8 mouse cellular contexts compared by ENCODE assay signal in the genomic region with DNA sequence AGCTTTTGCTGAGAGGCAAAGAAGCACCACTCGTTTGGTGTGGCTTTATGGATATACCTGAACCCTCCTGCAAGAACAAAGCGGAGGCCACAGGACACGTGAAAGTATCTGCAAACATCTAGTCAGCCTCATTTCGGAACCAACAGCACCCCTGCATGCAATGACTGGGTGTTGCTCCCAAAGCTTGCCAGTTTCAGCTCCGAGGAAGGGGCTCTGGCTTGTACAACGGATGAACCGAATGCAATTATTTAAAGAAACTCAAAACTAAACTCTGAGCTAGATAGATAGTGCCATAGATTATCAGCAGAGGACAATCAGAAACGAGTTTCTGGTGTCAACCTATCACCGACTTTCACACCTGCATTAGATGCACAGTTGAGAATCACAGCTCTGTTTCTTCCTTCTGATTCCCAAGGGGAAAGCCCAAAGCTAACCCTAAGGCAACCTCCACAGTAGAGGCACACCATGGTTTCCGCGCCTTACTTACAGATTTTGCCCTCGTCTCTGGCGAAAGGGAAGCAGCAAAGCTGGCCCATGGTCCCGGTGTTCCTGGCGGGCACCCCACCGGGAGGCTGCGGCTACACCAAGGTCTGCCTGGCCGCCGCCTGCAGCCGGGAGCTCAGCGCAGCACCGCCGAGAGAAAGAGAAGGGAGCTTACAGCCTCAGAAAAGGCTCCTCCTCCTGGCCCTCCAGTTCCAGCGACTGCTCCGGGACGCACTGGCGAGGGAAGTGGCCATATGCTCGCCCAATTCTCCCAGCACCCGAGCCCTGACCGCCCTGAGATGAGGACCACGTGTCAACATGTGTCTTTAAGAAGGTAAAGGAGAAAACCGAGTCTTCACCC.
DNase-seq lines count a peak whose midpoint lies in the region; ATAC-seq and TF ChIP-seq lines count a peak whose summit lies in the region.

No protein-coding gene starts in this region.

- peak; percentile 8 to 30 for DNase-seq in urinary bladder, adult 18-20 months (ENCODE audit: low spot score in 2 of 2)
- DNase-seq in urinary bladder, postnatal 10 days (ENCODE audit: low spot score), result no peak
- DNase-seq in forebrain, embryonic 10.5 days (ENCODE audit: extremely low spot score, low spot score), result peak; percentile 54
- DNase-seq in kidney, adult 2 months, result peak; percentile 27
- DNase-seq in limb, embryonic 11.5 days (ENCODE audit: low spot score), result peak; percentile 71
- DNase-seq in mesoderm, embryonic 11.5 days (ENCODE audit: low read depth, low spot score), result peak; percentile 60

- no peak for TF ChIP-seq POLR2A in kidney, adult 2 months (IDR thresholded peaks at IDR 0.05; ENCODE audit: low read depth, low read length)
- TF ChIP-seq POLR2A in small intestine, adult 2 months (IDR thresholded peaks at IDR 0.05; ENCODE audit: low read depth, low read length), result peak; percentile 80; the same call in 1 of the 2 replicates

- H3K36me3 ChIP-seq in forebrain, embryonic 10.5 days (replicated peaks), result no peaks in the 10 kb centered on the region
- no peaks in the 10 kb centered on the region for H3K36me3 ChIP-seq in heart, embryonic 11.5 days (ENCODE audit: control insufficient read depth, insufficient read depth, low read length)
- no peaks in the 10 kb centered on the region for H3K36me3 ChIP-seq in kidney, adult 2 months (ENCODE audit: control insufficient read depth, insufficient read depth, low read length)
- H3K36me3 ChIP-seq in limb, embryonic 11.5 days (ENCODE audit: control insufficient read depth, insufficient read depth, low read length), result no peaks in the 10 kb centered on the region
- H3K36me3 ChIP-seq in small intestine, adult 2 months (ENCODE audit: control insufficient read depth, insufficient read depth, low read length), result peaks cover 3% of the 10 kb centered on the region; the same call in 1 of the 2 replicates

- peaks cover 13% of the 10 kb centered on the region for H3K4me1 ChIP-seq in forebrain, embryonic 10.5 days
- H3K4me1 ChIP-seq in heart, embryonic 11.5 days (ENCODE audit: control insufficient read depth, insufficient read depth, low read length), result peaks cover 10% of the 10 kb centered on the region; the same call in 1 of the 2 replicates
- H3K4me1 ChIP-seq in kidney, adult 2 months (ENCODE audit: control insufficient read depth, insufficient read depth, low read length), result 0 out of 2 replicates have a peak, but pooled peaks cover 2% of the 10 kb centered on the region
- peaks cover 6% of the 10 kb centered on the region for H3K4me1 ChIP-seq in limb, embryonic 11.5 days (ENCODE audit: control insufficient read depth, insufficient read depth, low read length)
- peaks cover 10% of the 10 kb centered on the region; the same call in 1 of the 2 replicates for H3K4me1 ChIP-seq in small intestine, adult 2 months (ENCODE audit: control insufficient read depth, insufficient read depth, insufficient read length, low read length)

- ATAC-seq in heart, embryonic 11.5 days (replicated peaks; ENCODE audit: insufficient number of reproducible peaks, low FRiP score, low TSS enrichment), result no peak
- ATAC-seq in limb, embryonic 11.5 days (ENCODE audit: insufficient number of reproducible peaks, low FRiP score, low TSS enrichment, low read depth), result no peak

- TF ChIP-seq CTCF in kidney, adult 2 months (conservative IDR thresholded peaks at IDR 0.05; ENCODE audit: insufficient read depth, insufficient read length, low read depth, low read length), result no peak
- TF ChIP-seq CTCF in small intestine, adult 2 months (IDR thresholded peaks at IDR 0.05; ENCODE audit: extremely low read depth, insufficient read length, insufficient replicate concordance, low read depth, low read length), result no peak

- no peaks in the 10 kb centered on the region for H3K9me3 ChIP-seq in forebrain, embryonic 10.5 days
- no peaks in the 10 kb centered on the region for H3K9me3 ChIP-seq in heart, embryonic 11.5 days (replicated peaks; ENCODE audit: control insufficient read depth, low read length)
- no peaks in the 10 kb centered on the region for H3K9me3 ChIP-seq in limb, embryonic 11.5 days (ENCODE audit: control insufficient read depth, low read length)

- H3K4me3 ChIP-seq in forebrain, embryonic 10.5 days, result peak overlapping the region; percentile 51
- peak overlapping the region; percentile 43 for H3K4me3 ChIP-seq in heart, embryonic 11.5 days (ENCODE audit: low read depth, low read length)
- H3K4me3 ChIP-seq in kidney, adult 2 months (ENCODE audit: insufficient read depth, low read depth, low read length), result peak overlapping the region; percentile 43; the same call in 1 of the 2 replicates
- H3K4me3 ChIP-seq in limb, embryonic 11.5 days (ENCODE audit: low read depth, low read length), result peak overlapping the region; percentile 36
- peak overlapping the region; percentile 70 for H3K4me3 ChIP-seq in small intestine, adult 2 months (ENCODE audit: low read depth, low read length)

- peak overlapping the region; percentile 72 for H3K27ac ChIP-seq in forebrain, embryonic 10.5 days
- no peak overlapping the region for H3K27ac ChIP-seq in heart, embryonic 11.5 days (ENCODE audit: low read depth, low read length)
- no peak overlapping the region for H3K27ac ChIP-seq in kidney, adult 2 months (ENCODE audit: insufficient read depth, low read depth, low read length)
- no peak overlapping the region for H3K27ac ChIP-seq in limb, embryonic 11.5 days (replicated peaks; ENCODE audit: low read depth, low read length)
- H3K27ac ChIP-seq in small intestine, adult 2 months (ENCODE audit: insufficient read depth, low read depth, low read length), result peak overlapping the region; percentile 100

- H3K4me2 ChIP-seq in heart, embryonic 11.5 days, result peak overlapping the region; percentile 87
- peak overlapping the region; percentile 72 for H3K4me2 ChIP-seq in limb, embryonic 11.5 days (ENCODE audit: low read depth, severe bottlenecking)

- WGBS in forebrain, embryonic 10.5 days, result 15% methylated on average over 32 of the region's 32 CpGs
- 15% methylated on average over 32 of the region's 32 CpGs for WGBS in heart, embryonic 11.5 days (ENCODE audit: insufficient replicate concordance)
- WGBS in kidney, adult 2 months, result 21% methylated on average over 32 of the region's 32 CpGs
- WGBS in limb, embryonic 11.5 days, result 16% methylated on average over 32 of the region's 32 CpGs
- WGBS in small intestine, adult 2 months, result 5% methylated on average over 32 of the region's 32 CpGs

- H3K9ac ChIP-seq in heart, embryonic 11.5 days (ENCODE audit: low read depth, low read length), result peak overlapping the region; percentile 64
- H3K9ac ChIP-seq in limb, embryonic 11.5 days (ENCODE audit: low read length), result peak overlapping the region; percentile 65

- peaks cover 29% of the 10 kb centered on the region for H3K27me3 ChIP-seq in forebrain, embryonic 10.5 days (ENCODE audit: poor library complexity, severe bottlenecking)
- no peaks in the 10 kb centered on the region for H3K27me3 ChIP-seq in heart, embryonic 11.5 days (ENCODE audit: control insufficient read depth, insufficient read depth, low read length)
- H3K27me3 ChIP-seq in kidney, adult 2 months (replicated peaks; ENCODE audit: control insufficient read depth, insufficient read depth, low read length), result no peaks in the 10 kb centered on the region
- no peaks in the 10 kb centered on the region for H3K27me3 ChIP-seq in limb, embryonic 11.5 days (ENCODE audit: control insufficient read depth, insufficient read depth, low read length)
- H3K27me3 ChIP-seq in small intestine, adult 2 months (ENCODE audit: control insufficient read depth, insufficient read depth, low read length), result no peaks in the 10 kb centered on the region

Comparison
In these comparisons a context has a peak if more than half of its experiments do, and no peak if none do; other contexts are left out.
1. H3K27ac ChIP-seq: peak in forebrain, embryonic 10.5 days (single experiment) and small intestine, adult 2 months (single experiment); none in heart, embryonic 11.5 days (single experiment), kidney, adult 2 months (single experiment) and limb, embryonic 11.5 days (single experiment).
2. Peak in every context shown above with its lines, with median percentiles within 50 percentile points of each other: H3K4me3 ChIP-seq.